Mouse (Mus musculus) cerebellum, postnatal 14 days (tissue): ENCODE data around the gene Pdzd2.

Experiments
- DNase-seq, 2 experiments: peaks; one replicate each; pipeline ENCODE4 v3.0.0; 2021; ENCODE audit warnings: mixed read lengths in 2 of 2

Gene Pdzd2

DNA sequence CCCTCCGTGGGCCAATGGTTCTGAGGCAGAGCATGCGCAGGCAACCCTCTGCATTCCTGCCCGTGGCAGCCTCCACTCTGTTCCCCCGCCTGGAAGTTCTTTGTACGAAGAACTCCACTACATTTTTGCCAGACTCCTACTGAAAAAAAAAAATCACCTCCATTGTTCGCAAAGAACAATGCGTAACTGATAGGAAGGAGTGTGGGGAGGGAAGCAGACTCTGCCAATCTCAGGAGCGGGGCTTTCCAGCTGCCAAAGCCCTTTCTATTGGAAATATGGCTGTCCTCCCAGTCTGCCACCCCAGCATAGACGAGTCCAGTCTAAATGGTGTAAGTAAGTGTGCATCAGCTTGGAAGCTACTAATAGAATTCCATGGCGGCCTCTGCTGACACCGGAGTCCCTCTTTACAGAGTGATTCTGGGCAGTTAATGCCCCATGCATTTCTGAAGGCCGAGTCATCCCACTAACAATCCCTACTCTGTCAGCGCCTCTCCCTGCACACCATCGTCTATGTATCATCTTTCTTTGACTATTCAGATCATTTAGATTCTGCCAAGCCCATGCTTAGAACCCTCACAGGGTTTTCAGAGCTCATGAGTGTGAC, 221.3 kb downstream of the Pdzd2 start:
- DNase-seq: no peak

DNA sequence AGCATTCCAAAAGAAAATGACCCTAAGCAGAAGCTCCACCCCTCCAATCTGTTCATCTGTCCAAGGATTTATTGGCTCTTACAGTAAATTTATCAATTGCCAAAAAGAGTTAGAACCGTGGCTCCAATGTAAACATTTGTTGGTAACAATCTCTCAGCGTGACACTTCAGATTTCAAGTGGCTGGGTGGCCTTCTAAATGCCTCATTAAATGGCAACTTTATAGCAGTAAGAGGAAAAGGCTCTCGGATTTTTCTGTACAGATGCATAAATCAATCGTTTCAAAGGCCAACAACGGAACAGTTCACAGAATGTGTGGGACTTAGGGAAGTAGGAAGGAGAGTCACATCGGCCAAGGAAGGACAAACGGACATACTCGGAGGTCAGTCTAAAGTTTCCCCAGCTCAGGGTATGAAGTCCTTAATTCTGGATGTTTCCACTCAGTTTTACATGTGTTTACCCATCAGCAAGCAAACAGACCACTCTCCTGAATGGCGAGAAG, 222.4 kb downstream of the Pdzd2 start:
- no peak for DNase-seq

DNA sequence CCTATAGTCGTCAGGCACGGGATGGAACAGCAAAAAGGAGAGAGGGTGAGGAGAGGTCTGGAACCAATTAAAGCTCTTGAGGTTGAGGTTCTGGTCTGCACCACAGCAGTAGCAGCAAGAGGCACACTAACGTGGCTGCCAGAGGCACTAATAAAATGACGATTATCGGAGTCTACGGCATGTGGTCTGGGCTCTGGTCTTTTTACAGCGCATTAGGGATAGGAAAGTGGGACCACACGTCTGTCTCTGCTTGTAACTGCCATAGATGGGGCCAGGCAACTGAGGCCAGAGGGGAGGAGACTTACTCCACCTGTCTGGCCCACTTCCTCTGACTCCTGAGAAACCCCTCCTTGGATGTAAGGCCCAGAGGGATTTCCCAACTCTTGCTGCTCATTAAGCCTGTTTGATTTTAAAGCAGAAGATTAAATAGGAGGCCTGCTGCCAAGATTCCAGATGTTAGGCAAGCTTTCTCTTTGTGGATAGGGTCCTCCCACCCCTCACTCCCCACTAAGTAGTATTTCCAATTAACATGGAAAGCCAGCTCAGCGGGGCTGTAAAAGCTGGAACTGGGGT, 224.4 kb downstream of the Pdzd2 start:
- no peak for DNase-seq

DNA sequence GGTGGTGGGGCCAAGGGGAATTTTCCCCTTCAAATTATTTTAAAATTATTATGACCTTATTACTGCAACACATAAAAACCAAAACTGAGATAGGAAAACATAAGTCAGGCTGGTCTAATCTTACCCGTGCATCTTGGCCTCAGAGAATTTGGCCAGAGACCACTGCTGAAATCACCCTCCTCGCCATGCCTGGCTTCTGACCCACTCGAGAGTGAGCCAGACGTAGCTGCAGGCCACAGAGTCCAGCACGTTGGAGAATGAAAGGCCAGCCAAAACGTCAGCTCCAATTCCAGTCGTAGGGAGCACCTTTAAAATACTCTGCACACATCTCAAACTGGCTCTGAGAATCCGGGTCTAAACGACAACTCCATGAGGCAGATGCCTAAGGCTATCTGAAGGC, 226.2 kb downstream of the Pdzd2 start:
- DNase-seq: peak; percentile 43 to 45

DNA sequence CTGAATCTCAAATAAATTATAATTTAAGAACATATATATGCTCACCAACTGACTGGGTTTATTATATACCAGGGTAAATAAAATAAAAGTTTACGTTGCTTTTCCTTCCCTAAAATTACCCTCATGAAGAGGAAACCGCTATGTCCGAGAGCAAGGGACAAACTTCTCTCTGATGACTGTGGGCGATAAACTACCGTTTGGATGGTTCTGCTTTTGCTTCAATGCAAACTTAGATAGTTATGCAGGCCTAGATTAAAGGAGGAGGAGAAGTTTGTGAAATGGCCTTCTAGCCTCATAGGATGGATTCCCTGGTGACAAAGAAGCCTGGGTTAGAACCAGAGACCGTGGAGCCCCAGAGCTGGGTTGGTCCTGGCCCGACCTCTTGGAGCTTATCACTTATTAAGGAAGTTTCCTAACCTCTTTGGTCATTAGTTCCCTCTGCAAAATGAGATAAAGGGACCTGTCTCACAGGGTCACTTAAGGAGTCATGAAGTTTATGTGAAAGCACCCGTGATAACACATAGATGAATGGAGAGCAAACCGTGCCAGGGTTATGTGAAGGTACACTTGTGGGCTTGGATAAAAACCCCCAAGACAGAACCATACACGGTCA, 230.9 kb downstream of the Pdzd2 start:
- DNase-seq: no peak

- no peak for DNase-seq
These were observed 232.2 kb downstream of the Pdzd2 start for GRCm38 (mm10) chr15:12507523-12507922.

DNA sequence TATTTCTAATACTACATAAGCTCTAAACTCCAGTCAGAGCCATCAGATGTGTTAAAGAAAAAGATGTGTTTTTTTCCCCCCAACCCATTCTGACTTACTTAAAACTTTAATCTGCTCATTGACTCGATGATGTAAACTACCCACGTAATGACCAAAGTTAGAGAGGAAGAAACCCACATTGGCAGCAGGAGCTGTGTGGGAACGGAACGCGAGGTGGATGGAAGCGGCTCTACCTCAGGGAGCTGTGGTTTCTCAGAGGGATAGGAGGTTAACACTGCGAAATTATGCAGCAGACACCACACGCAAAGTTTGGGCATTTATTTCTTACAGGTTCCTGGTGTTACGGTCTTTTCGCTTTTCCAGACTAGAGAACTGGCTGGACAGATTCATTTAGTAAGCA, 233.2 kb downstream of the Pdzd2 start:
- DNase-seq: no peak

DNA sequence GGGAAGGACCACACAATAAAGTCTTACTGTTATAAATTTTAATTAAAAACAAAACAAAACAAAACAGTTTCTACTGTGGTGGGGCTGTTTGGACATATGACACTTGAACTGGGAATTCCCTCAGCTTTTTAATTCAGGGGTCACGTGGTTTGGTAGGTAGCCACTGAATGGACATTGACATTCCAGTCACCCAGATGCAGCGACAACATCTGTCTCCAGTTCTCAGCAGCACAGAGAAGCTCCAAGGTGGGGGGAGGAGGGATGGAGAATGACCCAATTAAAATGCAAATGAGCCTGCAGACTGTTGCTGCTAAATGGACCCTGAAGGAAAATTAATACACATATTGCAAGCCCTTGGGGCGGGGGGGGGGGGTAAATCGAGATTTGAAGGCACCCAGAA, 233.6 kb downstream of the Pdzd2 start:
- no peak for DNase-seq

DNA sequence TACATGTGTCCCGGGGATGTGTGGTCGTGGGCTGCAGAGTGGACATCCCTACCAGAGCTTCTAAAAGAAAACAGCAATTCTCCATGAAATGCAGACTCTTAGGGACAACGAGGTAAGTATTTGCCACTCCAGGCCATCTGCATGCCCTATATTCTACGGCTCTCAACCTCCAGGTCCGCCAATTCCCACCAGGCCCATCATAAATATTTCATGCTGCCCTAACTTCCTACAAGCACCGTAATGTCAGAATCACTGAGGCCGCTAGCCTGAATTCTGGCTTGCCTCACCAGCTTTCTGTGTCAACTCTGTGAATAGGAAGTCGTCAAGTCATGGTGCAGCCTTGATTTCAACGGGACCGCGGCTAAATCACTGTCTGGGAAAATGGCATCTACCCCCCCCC, 234.2 kb downstream of the Pdzd2 start:
- DNase-seq: no peak

DNA sequence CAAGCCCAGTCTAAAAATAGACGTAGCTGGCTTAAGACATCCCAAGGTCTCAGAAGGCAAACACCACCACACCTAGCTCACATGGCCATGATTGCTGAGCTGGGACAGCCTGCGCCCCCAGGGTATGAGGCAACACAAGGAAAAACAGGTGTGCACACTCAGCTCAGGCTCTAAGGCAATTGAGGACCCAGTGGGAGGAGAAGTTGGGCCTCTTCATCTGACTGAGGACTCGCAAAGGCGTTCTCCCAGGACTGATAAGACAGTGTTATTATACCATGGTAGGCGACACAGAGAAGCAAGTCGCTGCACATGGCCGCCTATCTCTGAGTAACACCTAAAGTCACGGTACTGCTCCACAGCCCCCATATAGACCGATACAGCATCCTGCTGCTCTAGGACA, 235.8 kb downstream of the Pdzd2 start:
- DNase-seq: no peak

GRCm38 (mm10) chr15:12501924-12502548, 237.7 kb downstream of the Pdzd2 start:
- no peak for DNase-seq

DNA sequence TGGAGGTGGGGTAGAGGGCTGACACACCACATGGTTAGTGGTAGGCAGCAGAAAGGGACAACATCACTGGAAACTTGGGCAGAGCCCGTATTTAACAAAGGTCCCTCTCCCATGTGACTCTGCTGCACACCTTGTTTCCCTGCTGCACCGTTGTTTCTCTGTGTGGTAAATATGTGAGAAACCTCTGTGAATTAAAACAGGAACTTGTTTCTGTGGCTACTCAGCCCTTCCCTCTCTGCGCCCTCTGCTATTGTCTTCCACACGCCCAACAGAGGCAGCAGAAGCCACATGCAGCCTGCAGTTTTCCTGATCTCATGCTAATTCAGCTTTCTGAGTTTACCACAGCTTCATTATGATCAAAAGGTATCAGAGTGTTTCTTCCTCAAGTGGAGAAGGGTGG, 239.1 kb downstream of the Pdzd2 start:
- DNase-seq: no peak

- DNase-seq: no peak
These were observed 245.6 kb downstream of the Pdzd2 start for GRCm38 (mm10) chr15:12494084-12494483.

GRCm38 (mm10) chr15:12493258-12493657, 246.5 kb downstream of the Pdzd2 start:
- no peak for DNase-seq

DNA sequence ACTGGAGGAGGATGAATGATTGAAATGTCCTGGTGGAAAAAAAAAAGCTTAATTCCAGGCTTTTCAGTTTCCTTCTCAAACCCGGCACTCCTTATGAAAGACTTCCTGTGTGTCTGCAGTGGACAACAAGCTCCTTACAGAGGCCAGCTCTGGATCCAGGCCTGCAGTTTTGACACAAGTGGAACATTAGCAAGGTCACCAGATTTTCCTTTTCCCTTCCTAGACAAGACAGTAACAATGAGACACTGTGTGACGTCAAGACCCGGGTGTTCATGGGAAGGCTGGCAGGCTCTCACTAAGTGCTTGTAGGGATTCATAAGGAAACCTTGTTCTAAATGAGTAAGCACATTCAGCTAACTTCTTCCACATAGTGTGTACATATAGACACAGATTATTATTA, 248.8 kb downstream of the Pdzd2 start:
- peak in 1 of 2 experiments; percentile 14 for DNase-seq

GRCm38 (mm10) chr15:12490527-12490926, 249.2 kb downstream of the Pdzd2 start:
- peak; percentile 8 to 14 for DNase-seq

DNA sequence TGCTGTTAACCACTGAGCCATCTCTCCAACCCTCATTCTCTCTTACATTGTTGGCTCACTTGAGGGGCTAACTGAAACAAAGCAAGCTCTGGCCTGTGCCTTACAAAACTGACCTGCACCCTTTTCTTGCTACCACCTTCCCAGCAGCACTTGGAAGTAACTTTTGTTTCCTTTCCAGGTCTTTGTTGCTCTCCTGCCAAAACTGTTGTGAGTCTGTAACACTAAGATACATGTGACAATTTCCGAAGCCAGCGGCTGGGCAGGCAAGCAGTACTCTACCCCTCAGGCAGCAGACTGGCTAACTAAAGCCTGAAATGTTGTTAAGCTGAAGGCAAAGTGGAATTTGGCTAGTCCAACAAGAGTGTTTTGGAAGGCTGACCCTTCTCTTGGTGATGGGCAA, 251.4 kb downstream of the Pdzd2 start:
- no peak for DNase-seq

DNA sequence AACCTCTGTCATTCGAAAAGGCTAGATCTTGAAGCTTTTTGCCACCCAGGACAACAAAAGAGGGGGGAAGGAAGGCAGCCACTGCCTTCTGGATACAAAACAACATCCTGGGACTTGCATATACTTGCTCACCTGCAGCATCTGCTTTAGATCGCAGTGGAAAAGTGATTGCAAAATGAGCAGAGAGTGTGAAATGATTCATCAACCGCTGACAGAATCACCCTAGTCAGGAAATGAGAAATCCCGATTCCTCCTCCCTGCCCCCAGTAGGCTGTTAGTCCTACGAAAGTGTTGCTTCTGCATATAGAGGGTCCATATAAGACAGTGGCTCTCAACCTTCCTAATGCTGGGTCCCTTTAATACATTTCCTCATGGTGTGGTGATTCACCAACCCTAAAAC, 258.5 kb downstream of the Pdzd2 start:
- no peak for DNase-seq

- no peak for DNase-seq
These were observed 259.4 kb downstream of the Pdzd2 start for GRCm38 (mm10) chr15:12480369-12480768.

DNA sequence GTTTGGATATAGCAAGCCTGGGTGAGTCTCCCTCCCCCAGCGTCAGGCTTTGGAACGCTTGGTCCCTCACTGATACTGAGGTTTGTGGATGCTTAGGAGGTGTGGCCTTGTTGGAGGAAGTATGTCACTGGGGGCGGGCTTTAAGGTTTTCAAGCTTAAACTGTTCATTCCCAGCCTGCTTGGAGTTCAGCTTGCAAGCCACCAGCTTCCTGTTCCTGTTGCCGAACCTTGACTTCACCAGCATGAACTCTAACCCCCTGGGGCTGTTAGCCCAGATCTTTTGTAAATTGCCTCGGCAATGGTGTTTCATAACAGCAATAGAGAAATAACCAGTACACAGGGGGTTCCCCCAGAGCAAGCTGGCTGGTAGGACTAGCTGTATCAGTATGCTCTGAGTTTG, 260.4 kb downstream of the Pdzd2 start:
- DNase-seq: no peak

DNA sequence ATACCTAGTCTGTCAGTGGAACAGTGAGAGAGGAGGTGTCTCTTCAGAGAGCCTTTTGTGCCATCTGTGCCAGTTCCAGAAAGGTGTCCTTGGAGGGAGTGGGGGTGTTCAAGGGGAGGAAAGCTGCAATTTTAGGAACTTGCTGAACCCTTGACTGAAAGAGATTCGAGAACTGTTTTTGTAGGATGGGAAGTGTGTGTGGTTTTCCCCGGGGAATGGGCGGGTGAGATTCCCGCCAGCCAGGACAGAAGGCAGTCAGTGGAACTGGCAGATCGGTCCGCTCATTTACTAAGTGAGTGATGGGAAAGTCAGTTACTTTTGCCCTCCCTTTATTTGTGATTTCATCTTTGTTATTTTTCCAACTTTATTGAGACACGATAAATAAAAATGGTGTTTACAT, 266.1 kb downstream of the Pdzd2 start:
- no peak for DNase-seq

- DNase-seq: no peak
These were observed 267.1 kb downstream of the Pdzd2 start for GRCm38 (mm10) chr15:12472646-12473045.

GRCm38 (mm10) chr15:12470900-12471838, 268.6 kb downstream of the Pdzd2 start:
- DNase-seq: no peak
